ENCODE assay signal across 16 mouse cellular contexts in the genomic region with DNA sequence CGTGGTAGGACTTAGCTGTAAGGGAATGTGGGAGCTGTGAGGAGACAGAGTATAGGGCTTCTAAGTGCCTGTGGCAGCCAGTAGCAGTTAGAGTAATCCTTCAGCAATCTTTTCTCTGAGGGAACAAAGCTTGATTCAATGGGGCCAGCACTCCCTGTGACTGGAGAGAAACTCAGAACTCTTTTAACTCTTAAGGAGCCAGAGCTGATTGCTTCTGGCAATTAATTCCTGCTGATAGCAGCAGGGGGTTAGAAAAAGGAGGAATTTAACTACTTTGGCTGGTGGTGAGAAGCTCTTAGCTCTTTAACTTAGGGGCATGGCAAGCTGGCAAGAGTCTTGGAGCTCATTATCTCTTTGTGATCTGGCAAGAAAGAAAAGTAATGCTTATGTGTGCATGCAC.
DNase-seq lines count a peak whose midpoint lies in the region; ATAC-seq lines count a peak whose summit lies in the region.
"Had no signal": no experiment of that assay in that cellular context is flagged by ENCODE, and none has a peak within 500 bp of the region (broad histone marks: within the 10 kb centered on the region; RNA-seq: fewer than 3 reads in every experiment).

No protein-coding gene starts in this region.

- peaks cover 5% of the 10 kb centered on the region; the same call in 1 of the 2 replicates for H3K36me3 ChIP-seq in neural tube, embryonic 13.5 days
- no peaks in the 10 kb centered on the region for H3K36me3 ChIP-seq in forebrain, embryonic 10.5 days (replicated peaks)
- H3K36me3 ChIP-seq in intestine, embryonic 16.5 days (ENCODE audit: control insufficient read depth, insufficient read depth, low read length) = no peaks in the 10 kb centered on the region
- H3K36me3 ChIP-seq in limb, embryonic 10.5 days = no peaks in the 10 kb centered on the region
- H3K36me3 ChIP-seq: embryonic facial prominence, embryonic 12.5 days; kidney, embryonic 15.5 days; neural tube, embryonic 12.5 days had no signal

- H3K4me3 ChIP-seq in neural tube, embryonic 13.5 days = no peak overlapping the region
- H3K4me3 ChIP-seq in forebrain, embryonic 10.5 days = no peak overlapping the region
- H3K4me3 ChIP-seq in intestine, embryonic 16.5 days (ENCODE audit: low read length) = no peak overlapping the region
- H3K4me3 ChIP-seq in limb, embryonic 10.5 days = no peak overlapping the region
- H3K4me3 ChIP-seq: embryonic facial prominence, embryonic 12.5 days; hindbrain, embryonic 13.5 days; kidney, embryonic 15.5 days; neural tube, embryonic 12.5 days had no signal

- WGBS in neural tube, embryonic 13.5 days = 11% methylated on average over 1 of the region's 1 CpGs
- 4% methylated on average over 1 of the region's 1 CpGs for WGBS in forebrain, embryonic 10.5 days
- WGBS in intestine, embryonic 16.5 days = 19% methylated on average over 1 of the region's 1 CpGs
- WGBS in limb, embryonic 10.5 days = 40% methylated on average over 1 of the region's 1 CpGs

- no peak overlapping the region for H3K9ac ChIP-seq in neural tube, embryonic 13.5 days
- no peak overlapping the region for H3K9ac ChIP-seq in intestine, embryonic 16.5 days (ENCODE audit: low read depth, low read length)
- H3K9ac ChIP-seq: embryonic facial prominence, embryonic 12.5 days; hindbrain, embryonic 13.5 days; kidney, embryonic 15.5 days; neural tube, embryonic 12.5 days had no signal

- no peak for DNase-seq in neural tube, embryonic 10.5 days (ENCODE audit: extremely low spot score, low spot score)
- DNase-seq in forebrain, embryonic 10.5 days (ENCODE audit: extremely low spot score, low spot score) = peak; percentile 43
- no peak for DNase-seq in frontal cortex, postnatal 25 days (ENCODE audit: low spot score in 2 of 2)
- DNase-seq in adrenal gland, postnatal 4 days (ENCODE audit: low spot score in 2 of 2) = no peak
- no peak for DNase-seq in limb, embryonic 10.5 days (ENCODE audit: low spot score)
- DNase-seq: cerebellum, adult 11-12 months; gastrocnemius, postnatal 25 days; layer of hippocampus, adult 9-11 months; right cerebral cortex, adult 18-20 months had no signal

- no peak overlapping the region for H3K4me2 ChIP-seq in neural tube, embryonic 13.5 days
- H3K4me2 ChIP-seq in intestine, embryonic 16.5 days (ENCODE audit: low read depth, low read length) = no peak overlapping the region
- H3K4me2 ChIP-seq: embryonic facial prominence, embryonic 12.5 days; hindbrain, embryonic 13.5 days; kidney, embryonic 15.5 days; liver, embryonic 11.5 days; neural tube, embryonic 12.5 days had no signal

- peak; percentile 53; the same call in 1 of the 2 replicates for ATAC-seq in neural tube, embryonic 13.5 days (ENCODE audit: low read depth)
- peak; percentile 50 for ATAC-seq in intestine, embryonic 16.5 days

- peaks cover 11% of the 10 kb centered on the region for H3K4me1 ChIP-seq in neural tube, embryonic 13.5 days (replicated peaks)
- H3K4me1 ChIP-seq in forebrain, embryonic 10.5 days = peaks cover 44% of the 10 kb centered on the region
- peaks cover 7% of the 10 kb centered on the region for H3K4me1 ChIP-seq in intestine, embryonic 16.5 days (ENCODE audit: control insufficient read depth, insufficient read depth, low read length)
- peaks cover 15% of the 10 kb centered on the region for H3K4me1 ChIP-seq in limb, embryonic 10.5 days
- H3K4me1 ChIP-seq: embryonic facial prominence, embryonic 12.5 days; kidney, embryonic 15.5 days had no signal

- H3K27ac ChIP-seq in neural tube, embryonic 13.5 days (replicated peaks) = no peak overlapping the region
- peak overlapping the region; percentile 85 for H3K27ac ChIP-seq in forebrain, embryonic 10.5 days
- peak overlapping the region; percentile 53 for H3K27ac ChIP-seq in intestine, embryonic 16.5 days (ENCODE audit: low read length)
- H3K27ac ChIP-seq in limb, embryonic 10.5 days = no peak overlapping the region
- H3K27ac ChIP-seq: embryonic facial prominence, embryonic 12.5 days; hindbrain, embryonic 13.5 days; kidney, embryonic 15.5 days; neural tube, embryonic 12.5 days had no signal

- no peaks in the 10 kb centered on the region for H3K27me3 ChIP-seq in neural tube, embryonic 13.5 days
- peaks cover 8% of the 10 kb centered on the region; the same call in 1 of the 2 replicates for H3K27me3 ChIP-seq in forebrain, embryonic 10.5 days (ENCODE audit: poor library complexity, severe bottlenecking)
- H3K27me3 ChIP-seq in intestine, embryonic 16.5 days (replicated peaks; ENCODE audit: control insufficient read depth, insufficient read depth, low read length) = no peaks in the 10 kb centered on the region
- no peaks in the 10 kb centered on the region for H3K27me3 ChIP-seq in limb, embryonic 10.5 days (ENCODE audit: low read depth, poor library complexity, severe bottlenecking)
- H3K27me3 ChIP-seq: embryonic facial prominence, embryonic 12.5 days; hindbrain, embryonic 13.5 days; kidney, embryonic 15.5 days; neural tube, embryonic 12.5 days had no signal

- H3K9me3 ChIP-seq in neural tube, embryonic 13.5 days = no peaks in the 10 kb centered on the region
- H3K9me3 ChIP-seq in forebrain, embryonic 10.5 days = no peaks in the 10 kb centered on the region
- no peaks in the 10 kb centered on the region for H3K9me3 ChIP-seq in intestine, embryonic 16.5 days (ENCODE audit: control insufficient read depth, low read length)
- H3K9me3 ChIP-seq in limb, embryonic 10.5 days (replicated peaks) = no peaks in the 10 kb centered on the region
- H3K9me3 ChIP-seq: embryonic facial prominence, embryonic 12.5 days; hindbrain, embryonic 13.5 days; kidney, embryonic 15.5 days; neural tube, embryonic 12.5 days had no signal

Comparison
In these comparisons a context has a peak if more than half of its experiments do, and no peak if none do; other contexts are left out.
1. H3K27ac ChIP-seq: peak in forebrain, embryonic 10.5 days (single experiment) and intestine, embryonic 16.5 days (single experiment); none in neural tube, embryonic 13.5 days (single experiment) and limb, embryonic 10.5 days (single experiment).